Mouse (Mus musculus) embryonic facial prominence, embryonic 14.5 days (tissue): ENCODE measurements around the gene Nt5c2. TPM values are rescaled to one million over a fixed set of nuclear protein-coding genes. Genes with fewer than 3 reads are reported as not detected.

ENCODE experiments used
- ATAC-seq: fragments of 200-750 bp; cut with Nextera tagmentation; 2 replicates; pipeline ENCODE4 v1.8.0; 2017; ENCODE audit warnings: low read depth, moderate number of reproducible peaks, moderate TSS enrichment
- DNase-seq: peaks from one replicate; pipeline ENCODE4 v3.0.0-alpha.2; 2015; ENCODE audit warnings: low spot score
- H3K27ac ChIP-seq: fragments of 300-500 bp; sonication (generic); replicated peaks from 2 replicates; pipeline ENCODE4 v1.5.1; 2014; ENCODE audit warnings: low read depth, mild to moderate bottlenecking, low read length, moderate library complexity
- H3K27me3 ChIP-seq: fragments of 300-500 bp; sonication (generic); replicated peaks from 2 replicates; pipeline ENCODE4 v1.6.1; 2014; ENCODE audit warnings: low read length; ENCODE audit not compliant: control insufficient read depth, insufficient read depth
- H3K36me3 ChIP-seq: fragments of 300-500 bp; sonication (generic); 2 replicates; pipeline ENCODE4 v1.6.1; 2014; ENCODE audit warnings: low read length, mixed read lengths; ENCODE audit not compliant: control insufficient read depth, insufficient read depth
- H3K4me1 ChIP-seq: fragments of 300-500 bp; sonication (generic); 2 replicates; pipeline ENCODE4 v1.6.1; 2014; ENCODE audit warnings: antibody characterized with exemption, low read length; ENCODE audit not compliant: control insufficient read depth, insufficient read depth
- H3K4me2 ChIP-seq: fragments of 300-500 bp; sonication (generic); 2 replicates; pipeline ENCODE4 v1.6.1; 2014; ENCODE audit warnings: low read depth, mild to moderate bottlenecking, low read length, moderate library complexity, mixed read lengths
- H3K4me3 ChIP-seq: fragments of 300-500 bp; sonication (generic); 2 replicates; pipeline ENCODE4 v1.5.1; 2014; ENCODE audit warnings: low read depth, mild to moderate bottlenecking, low read length
- H3K9ac ChIP-seq: fragments of 300-500 bp; sonication (generic); 2 replicates; pipeline ENCODE4 v1.6.1; 2014; ENCODE audit warnings: low read depth, mild to moderate bottlenecking, low read length, moderate library complexity, mixed read lengths
- H3K9me3 ChIP-seq: fragments of 300-500 bp; sonication (generic); 2 replicates; pipeline ENCODE4 v1.6.1; 2016; ENCODE audit warnings: low read length; ENCODE audit not compliant: control insufficient read depth
- WGBS: fragments of 180-500 bp; shearing (Covaris S2); extraction: QIAGEN DNeasy Blood & Tissue Kit; methylation state at CpG from one replicate; pipeline ENCODE4 v1.1.7; 2014; 5-methylcytosine and 5-hydroxymethylcytosine counted together
- polyA plus RNA-seq: library from polyadenylated mRNA; unstranded; fragments of >200 nt; fragmentation: Nextera tagmentation; extraction: Ambion mirVana; gene quantifications from 2 replicates; pipeline ENCODE4 v1.2.1, GENCODE M21; 2014

Nt5c2 gene
- polyA plus RNA-seq, 1 experiment from 2014 or later: 66.3 TPM

GRCm38 (mm10) chr19:46900786-46901185 is 114.2 kb downstream of the Nt5c2 start:
- H3K27ac ChIP-seq: no peak overlapping the region
- ATAC-seq (no peak), DNase-seq (no peak)
- no peak overlapping the region for H3K9ac ChIP-seq
- no peak overlapping the region for H3K4me2 ChIP-seq
- peaks cover 42% of the 10 kb centered on the region for H3K36me3 ChIP-seq
- H3K27me3 ChIP-seq: no peaks in the 10 kb centered on the region
- no peaks in the 10 kb centered on the region for H3K4me1 ChIP-seq
- peaks cover 4% of the 10 kb centered on the region for H3K9me3 ChIP-seq
- H3K4me3 ChIP-seq: no peak overlapping the region
- 89% methylated on average over 6 of the region's 6 CpGs for WGBS

DNA sequence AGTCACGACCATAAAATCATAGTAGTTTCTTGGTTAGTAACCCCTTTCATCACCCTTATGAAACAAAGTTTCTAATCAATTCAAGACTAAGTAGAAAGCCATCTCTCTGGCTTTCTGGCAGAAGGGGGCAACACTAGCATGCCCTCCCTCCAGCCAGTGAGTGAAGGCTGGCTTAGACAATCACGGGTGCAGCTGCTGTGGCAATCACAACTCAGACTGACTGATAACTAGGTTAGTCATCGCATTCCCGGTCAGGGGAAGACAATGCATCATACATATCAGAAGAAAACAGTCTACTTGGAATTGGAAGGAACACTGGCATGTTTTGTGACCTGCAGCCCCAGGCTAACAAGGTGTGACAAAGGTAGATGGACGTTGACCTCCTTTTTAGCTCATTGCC is 115.1 kb downstream of the Nt5c2 start:
- WGBS: 72% methylated on average over 5 of the region's 5 CpGs

GRCm38 (mm10) chr19:46899306-46899705 is 115.6 kb downstream of the Nt5c2 start:
- no peak for DNase-seq
- no peaks in the 10 kb centered on the region for H3K4me1 ChIP-seq
- H3K4me3 ChIP-seq: no peak overlapping the region
- peaks cover 50% of the 10 kb centered on the region for H3K36me3 ChIP-seq
- WGBS: 59% methylated on average over 5 of the region's 5 CpGs
- ATAC-seq: no peak
- H3K9ac ChIP-seq: no peak overlapping the region
- H3K27me3 ChIP-seq: no peaks in the 10 kb centered on the region
- no peak overlapping the region for H3K4me2 ChIP-seq
- H3K9me3 ChIP-seq: peaks cover 4% of the 10 kb centered on the region
- H3K27ac ChIP-seq: no peak overlapping the region

More for the DNA sequence above, 115.1 kb downstream of the Nt5c2 start:
- H3K27me3 ChIP-seq: no peaks in the 10 kb centered on the region
- no peaks in the 10 kb centered on the region for H3K4me1 ChIP-seq
- H3K9ac ChIP-seq: no peak overlapping the region
- ATAC-seq (no peak), DNase-seq (no peak)
- peaks cover 4% of the 10 kb centered on the region for H3K9me3 ChIP-seq
- peaks cover 50% of the 10 kb centered on the region for H3K36me3 ChIP-seq
- H3K4me3 ChIP-seq: no peak overlapping the region
- no peak overlapping the region for H3K4me2 ChIP-seq
- H3K27ac ChIP-seq: no peak overlapping the region

- no peak overlapping the region for H3K9ac ChIP-seq
- 94% methylated on average over 5 of the region's 5 CpGs for WGBS
Observed at GRCm38 (mm10) chr19:46898222-46898621, 116.7 kb downstream of the Nt5c2 start.

DNA sequence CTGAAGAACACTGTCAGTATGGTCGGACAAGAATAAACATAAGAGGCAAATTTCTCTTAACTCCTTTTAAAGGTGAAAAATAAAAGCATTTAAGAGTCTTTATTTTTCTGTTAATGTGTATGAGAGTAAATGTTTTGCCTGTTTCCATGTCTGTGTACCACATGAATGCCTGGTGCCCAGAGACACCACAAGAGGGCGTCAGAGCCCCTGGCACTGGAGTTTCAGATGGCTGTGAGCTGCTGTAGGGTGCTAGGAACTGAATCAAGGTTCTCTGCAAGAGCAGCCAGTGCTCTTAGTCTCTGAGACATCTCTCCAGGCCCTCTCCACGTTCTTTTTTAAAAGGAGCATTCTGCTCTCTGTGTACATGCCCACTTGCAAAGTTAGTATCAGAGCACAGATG is 117.8 kb downstream of the Nt5c2 start:
- H3K36me3 ChIP-seq: peaks cover 61% of the 10 kb centered on the region
- peaks cover 4% of the 10 kb centered on the region for H3K9me3 ChIP-seq
- no peak overlapping the region for H3K9ac ChIP-seq
- WGBS: 92% methylated on average over 3 of the region's 3 CpGs
- no peaks in the 10 kb centered on the region for H3K4me1 ChIP-seq
- H3K4me3 ChIP-seq: no peak overlapping the region
- no peaks in the 10 kb centered on the region for H3K27me3 ChIP-seq
- ATAC-seq: no peak
- H3K4me2 ChIP-seq: no peak overlapping the region
- no peak overlapping the region for H3K27ac ChIP-seq
- no peak for DNase-seq

More at GRCm38 (mm10) chr19:46898222-46898621, 116.7 kb downstream of the Nt5c2 start:
- DNase-seq (no peak), ATAC-seq (no peak)
- H3K4me2 ChIP-seq: no peak overlapping the region
- no peaks in the 10 kb centered on the region for H3K4me1 ChIP-seq
- H3K27ac ChIP-seq: no peak overlapping the region
- peaks cover 4% of the 10 kb centered on the region for H3K9me3 ChIP-seq
- H3K4me3 ChIP-seq: no peak overlapping the region
- H3K36me3 ChIP-seq: peaks cover 52% of the 10 kb centered on the region
- H3K27me3 ChIP-seq: no peaks in the 10 kb centered on the region

DNA sequence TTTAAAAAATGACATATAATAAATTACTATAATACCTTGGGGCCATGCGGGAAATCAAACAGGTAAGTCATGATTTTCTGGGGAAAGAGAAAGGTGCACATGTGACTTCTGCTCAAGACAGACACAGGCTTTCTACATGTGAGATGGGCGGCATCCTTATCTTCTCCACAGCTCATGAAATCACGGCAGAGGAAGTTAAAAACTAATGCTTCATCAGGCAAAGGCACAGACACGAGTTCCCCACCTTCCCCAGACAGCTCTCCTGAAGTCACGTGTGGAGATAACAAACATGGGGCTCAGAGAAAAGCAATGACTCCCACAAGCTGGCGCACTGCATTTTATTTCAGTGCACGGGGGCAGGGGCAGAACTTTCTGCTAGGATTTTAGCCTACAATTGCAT is 121.5 kb downstream of the Nt5c2 start:
- no peak overlapping the region for H3K9ac ChIP-seq
- no peak overlapping the region for H3K4me3 ChIP-seq
- ATAC-seq (no peak), DNase-seq (no peak)
- no peak overlapping the region for H3K27ac ChIP-seq
- peaks cover 86% of the 10 kb centered on the region for H3K36me3 ChIP-seq
- no peaks in the 10 kb centered on the region for H3K4me1 ChIP-seq
- no peak overlapping the region for H3K4me2 ChIP-seq
- 91% methylated on average over 7 of the region's 7 CpGs for WGBS
- no peaks in the 10 kb centered on the region for H3K27me3 ChIP-seq
- peaks cover 4% of the 10 kb centered on the region for H3K9me3 ChIP-seq

GRCm38 (mm10) chr19:46892856-46893255 is 122.1 kb downstream of the Nt5c2 start:
- Histone ChIP-seq H3K4me1 (no peaks in the 10 kb centered on the region), H3K4me3 (no peak overlapping the region), H3K9ac (no peak overlapping the region), H3K4me2 (no peak overlapping the region), H3K9me3 (peaks cover 4% of the 10 kb centered on the region), H3K27ac (no peak overlapping the region), H3K36me3 (peaks cover 86% of the 10 kb centered on the region), H3K27me3 (no peaks in the 10 kb centered on the region)
- WGBS: 80% methylated on average over 3 of the region's 3 CpGs
- ATAC-seq: no peak
- no peak for DNase-seq

GRCm38 (mm10) chr19:46890657-46891056 is 124.3 kb downstream of the Nt5c2 start:
- Histone ChIP-seq H3K9me3 (no peaks in the 10 kb centered on the region), H3K27ac (no peak overlapping the region), H3K4me2 (no peak overlapping the region), H3K4me3 (no peak overlapping the region), H3K4me1 (no peaks in the 10 kb centered on the region), H3K36me3 (peaks cover 87% of the 10 kb centered on the region), H3K9ac (no peak overlapping the region), H3K27me3 (no peaks in the 10 kb centered on the region)
- 97% methylated on average over 8 of the region's 8 CpGs for WGBS
- no peak for ATAC-seq
- no peak for DNase-seq

GRCm38 (mm10) chr19:46889666-46890065 is 125.3 kb downstream of the Nt5c2 start:
- Histone ChIP-seq H3K9me3 (no peaks in the 10 kb centered on the region), H3K4me1 (no peaks in the 10 kb centered on the region), H3K4me3 (no peak overlapping the region), H3K9ac (no peak overlapping the region), H3K27ac (no peak overlapping the region), H3K27me3 (no peaks in the 10 kb centered on the region), H3K4me2 (no peak overlapping the region), H3K36me3 (peaks cover 88% of the 10 kb centered on the region)
- 94% methylated on average over 8 of the region's 8 CpGs for WGBS
- ATAC-seq (no peak), DNase-seq (no peak)
